Mouse (Mus musculus): ENCODE measurements at regions not wholly inside any gene's neighbourhood (a gene's known extent, or its start where the extent isn't known, plus 50 kb on each side); places are given as distances from the start of the nearest gene placed in this dataset.
A peak's percentile ranks its signal among the peaks of the same experiment; 100 is the strongest.

- DNase-seq (ENCODE audit: low spot score in 2 of 2): peak in 1 of 2 experiments; percentile 1
These were observed 723.0 kb upstream of the Mef2c start for GRCm38 (mm10) chr13:82780826-82781225.

Measured in right cerebral cortex, postnatal 36 days (tissue).